Mouse (Mus musculus): Measurements from ENCODE around the gene Lims1.
A peak's percentile ranks its signal among the peaks of the same experiment; 100 is the strongest.

Gene Lims1

DNA sequence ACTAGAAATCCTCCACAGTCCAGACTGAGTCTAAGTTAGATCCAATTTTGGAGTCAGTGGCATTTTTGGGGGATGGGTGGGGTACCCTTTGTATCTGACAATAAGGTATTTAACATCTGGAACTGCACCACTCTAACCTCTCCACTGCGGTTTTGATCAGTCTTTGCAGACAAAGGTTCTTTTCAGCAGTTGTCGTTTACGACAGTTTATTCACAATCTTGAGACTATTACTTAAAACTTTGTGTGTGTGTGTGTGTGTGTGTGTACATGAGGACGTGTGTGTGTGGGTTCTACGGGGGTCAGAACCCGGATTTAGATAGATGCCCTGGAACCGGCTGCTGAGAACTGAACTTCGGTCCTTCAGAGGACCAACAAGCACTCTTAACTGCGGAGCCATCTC is 122.6 kb downstream of the Lims1 start:
- peak; percentile 14 for DNase-seq (ENCODE audit: low read depth, low spot score)

DNA sequence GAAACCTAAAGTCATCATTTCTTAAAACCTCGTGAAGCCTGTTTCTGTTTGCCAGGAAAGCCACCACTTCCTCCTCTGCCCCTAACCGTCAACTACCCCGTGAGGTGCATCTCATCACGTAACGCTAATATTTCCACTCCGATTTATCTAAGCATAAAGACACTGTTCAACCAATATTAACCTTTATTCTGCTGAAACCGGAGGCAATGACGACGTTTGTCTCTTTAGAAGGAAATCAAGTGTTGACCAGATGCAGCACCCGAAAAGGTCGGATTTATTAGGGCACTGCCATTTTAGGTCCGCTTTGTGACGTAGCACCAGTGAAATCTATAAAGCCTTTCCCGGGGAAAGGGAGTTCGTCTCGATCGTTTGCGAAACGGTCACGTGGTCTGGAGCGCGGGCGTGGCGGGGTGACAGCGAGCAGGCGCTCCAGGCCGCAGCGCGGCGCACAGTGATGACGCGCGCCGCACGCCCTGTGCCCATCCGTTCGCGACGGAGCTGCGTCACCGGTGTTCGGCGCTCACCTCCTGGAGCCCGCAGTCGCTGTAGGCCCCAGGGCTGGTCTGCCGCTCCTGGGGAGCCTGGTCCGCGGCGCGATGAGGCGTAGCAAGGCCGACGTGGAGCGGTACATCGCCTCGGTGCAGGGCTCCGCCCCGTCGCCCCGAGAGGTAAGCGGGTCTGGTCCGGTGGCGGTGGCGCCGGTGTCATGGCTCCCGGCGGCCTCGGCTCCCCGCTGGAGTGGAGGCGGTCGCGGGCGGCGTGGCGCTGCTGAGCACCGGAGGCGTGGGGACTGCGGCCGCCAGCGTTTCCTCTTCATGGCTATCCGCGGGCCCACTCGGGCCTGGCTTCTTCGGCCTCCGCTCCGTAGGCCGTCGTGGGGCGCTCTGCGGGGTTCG is 123.4 kb downstream of the Lims1 start, which contains the start of gene Ranbp2:
Gene Ranbp2 (plus strand): TSS at position 537 of the 896 bp plus-strand sequence.
- DNase-seq (ENCODE audit: low read depth, low spot score) = peak; percentile 98

DNA sequence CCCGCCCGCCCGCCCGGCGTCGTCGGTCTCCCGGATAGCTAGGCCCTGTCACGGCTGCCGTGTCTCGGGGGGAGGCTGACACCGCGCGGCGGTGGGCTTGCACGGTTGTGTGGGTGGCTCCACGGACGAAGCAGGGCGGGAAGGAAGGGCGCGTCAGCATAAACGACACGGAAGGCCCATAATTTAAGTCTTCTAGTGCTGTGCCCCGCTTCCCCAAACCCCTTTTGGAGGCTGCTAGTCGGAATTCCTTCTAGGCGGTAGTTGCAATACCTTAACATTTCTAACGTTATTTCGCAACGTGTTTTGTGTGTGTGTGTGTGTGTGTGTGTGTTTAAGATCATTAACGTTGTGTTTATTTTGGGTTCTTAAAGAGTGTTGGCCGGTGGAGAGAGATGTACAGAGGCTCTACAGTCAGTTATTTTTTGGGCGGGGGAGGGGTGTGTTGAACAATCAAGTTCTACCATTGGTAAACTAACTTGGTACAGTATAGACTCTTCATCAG is 124.1 kb downstream of the Lims1 start:
- DNase-seq (ENCODE audit: low read depth, low spot score) = peak; percentile 7

DNA sequence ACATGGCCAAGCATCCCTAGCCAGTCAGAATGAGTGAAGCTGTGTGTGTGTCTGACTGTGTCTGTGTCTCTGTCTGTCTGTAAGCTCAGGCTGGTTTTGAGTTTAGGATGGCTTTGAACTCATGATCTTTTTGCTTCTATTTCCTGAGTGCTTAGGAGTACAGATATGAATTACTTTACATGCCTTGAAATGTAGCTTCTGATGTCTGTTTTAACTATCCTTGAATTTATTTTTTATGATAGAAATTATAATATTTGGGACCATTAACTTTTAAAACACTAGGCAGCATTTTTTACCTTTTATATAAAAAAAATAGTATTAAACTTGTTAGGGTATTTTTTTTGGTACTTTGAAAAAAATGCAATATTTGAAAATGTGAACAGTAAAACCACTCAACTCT is 128.3 kb downstream of the Lims1 start:
- DNase-seq (ENCODE audit: low read depth, low spot score) = no peak

DNA sequence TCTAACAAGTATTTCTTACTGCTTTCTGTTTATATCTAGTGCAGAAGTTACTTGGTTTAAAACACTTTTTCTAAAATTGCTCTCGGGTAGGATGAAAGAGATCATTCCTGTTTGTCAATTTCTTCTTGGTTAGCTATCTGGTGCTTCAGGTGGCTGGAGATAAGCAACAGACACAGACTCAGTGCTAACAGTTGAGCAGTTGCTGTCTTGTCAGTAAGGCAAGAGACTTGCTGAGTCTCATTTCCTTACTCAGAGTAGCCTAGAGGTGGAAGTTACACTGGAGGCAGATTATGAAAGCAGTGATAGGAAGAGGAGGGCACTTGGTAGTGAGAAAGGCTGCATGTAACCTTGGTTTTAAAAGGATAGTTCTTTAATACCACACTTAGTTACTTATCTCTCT is 128.9 kb downstream of the Lims1 start:
- no peak for DNase-seq (ENCODE audit: low read depth, low spot score)

DNA sequence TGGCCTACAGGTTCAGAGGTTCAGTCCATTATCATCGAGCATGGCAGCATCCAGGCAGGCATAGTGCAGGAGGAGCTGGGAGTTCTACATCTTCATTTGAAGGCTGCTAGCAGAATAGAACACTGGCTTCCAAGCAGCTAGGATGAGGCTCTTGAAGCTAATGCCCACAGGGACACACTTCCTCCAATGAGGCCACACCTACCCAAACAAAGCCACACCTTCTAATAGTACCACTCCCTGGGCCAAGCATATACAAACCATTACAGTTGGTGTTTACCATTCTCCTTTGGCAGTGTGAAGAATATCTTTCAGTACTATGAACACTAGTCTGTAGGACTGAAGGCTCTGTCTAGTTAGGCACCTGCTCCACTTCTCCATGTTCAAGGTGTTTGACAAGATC is 136.6 kb downstream of the Lims1 start:
- no peak for DNase-seq (ENCODE audit: low read depth, low spot score)

Measured in embryo, embryonic 11.5 days (tissue).